Mouse (Mus musculus): Measurements from ENCODE around the gene Tha1. TPM values are rescaled to one million over a fixed set of nuclear protein-coding genes. Genes with fewer than 3 reads are reported as not detected.

Gene Tha1
- polyA plus RNA-seq (2016; fragmentation: Nextera tagmentation; extraction: Ambion mirVana): 5.0 and 5.2 TPM in 2 replicates

DNA sequence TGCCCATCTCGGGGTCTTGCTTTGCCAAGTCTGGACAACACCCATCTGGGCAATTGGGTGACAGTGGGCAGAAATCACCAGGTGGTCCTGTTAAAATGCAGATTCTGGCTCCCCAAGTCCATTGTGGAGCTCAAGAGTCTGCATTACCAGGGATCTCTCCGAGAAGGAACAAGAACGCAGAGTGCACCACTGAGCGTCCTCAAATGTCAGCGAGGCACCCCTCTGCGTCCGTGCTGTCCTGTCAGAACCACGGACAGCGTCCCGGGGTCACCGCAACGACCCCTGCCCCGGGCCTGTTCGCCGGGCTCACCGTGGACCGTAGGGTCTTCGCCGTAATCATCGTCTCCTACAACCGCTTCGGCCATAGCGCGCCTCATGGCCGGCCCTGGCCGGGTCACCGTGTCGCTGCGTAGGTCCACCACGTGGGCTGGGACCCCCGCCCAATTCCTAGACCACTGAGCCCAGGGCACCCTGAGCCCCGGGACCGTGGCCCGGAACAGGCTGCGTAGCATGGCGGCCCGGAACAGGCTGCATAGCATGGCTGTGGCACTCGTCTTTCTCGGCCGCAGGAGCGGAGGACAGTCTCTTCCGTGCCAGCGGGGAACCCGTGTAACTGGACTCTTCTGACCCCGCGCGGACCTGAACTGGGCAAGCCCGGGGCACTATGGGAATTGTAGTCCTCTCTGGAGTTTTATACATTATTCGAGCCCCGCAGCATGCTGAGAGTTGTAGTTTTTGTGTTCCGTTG, at the start of gene Tha1:
TSS of gene Tha1 (minus strand) at position 621 of the 748 bp plus-strand sequence.
- Histone ChIP-seq H3K4me3 (peak within 1 kb of the TSS; percentile 61), H3K36me3 (0 out of 2 replicates have a peak, but pooled peaks cover 3% of the 10 kb centered on the region), H3K4me1 (peaks cover 55% of the 10 kb centered on the region), H3K9me3 (replicated peaks) (no peaks in the 10 kb centered on the region), H3K27me3 (ENCODE audit: low read depth, poor library complexity, severe bottlenecking) (peaks cover 46% of the 10 kb centered on the region), H3K27ac (replicated peaks) (peak within 1 kb of the TSS; percentile 84)
- DNase-seq (ENCODE audit: low spot score): peak; percentile 87
- 1% methylated on average over 51 of the region's 51 CpGs for WGBS

DNA sequence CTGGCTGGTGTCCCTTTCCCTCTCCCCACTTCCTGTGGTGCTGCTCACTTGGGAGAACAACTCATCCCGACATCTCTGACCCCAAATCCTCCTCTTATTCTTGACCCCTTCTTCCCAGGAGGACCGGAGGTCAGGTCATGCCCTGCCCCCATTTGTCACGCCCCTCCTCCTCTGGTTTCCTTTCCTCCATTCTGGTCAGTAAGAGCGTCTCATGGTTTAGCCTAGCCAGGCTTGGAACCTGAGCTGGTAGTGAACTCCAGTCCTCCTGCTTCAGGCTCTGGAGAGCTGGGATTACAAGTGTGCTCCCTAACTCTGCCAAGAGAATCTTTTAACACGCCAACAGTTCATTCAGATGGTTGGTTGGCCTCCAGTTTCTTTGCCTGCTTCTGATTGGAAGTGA, 45.9 kb upstream of the Tha1 start:
- H3K27me3 ChIP-seq (ENCODE audit: low read depth, poor library complexity, severe bottlenecking): peaks cover 70% of the 10 kb centered on the region
- peak; percentile 44 for DNase-seq (ENCODE audit: low spot score)
- H3K27ac ChIP-seq (replicated peaks): peak overlapping the region; percentile 46; the same call in 1 of the 2 replicates
- H3K4me3 ChIP-seq: no peak overlapping the region
- H3K9me3 ChIP-seq (replicated peaks): peaks cover 11% of the 10 kb centered on the region
- no peaks in the 10 kb centered on the region for H3K36me3 ChIP-seq
- H3K4me1 ChIP-seq: peaks cover 38% of the 10 kb centered on the region
- WGBS: 13% methylated on average over 5 of the region's 5 CpGs

DNA sequence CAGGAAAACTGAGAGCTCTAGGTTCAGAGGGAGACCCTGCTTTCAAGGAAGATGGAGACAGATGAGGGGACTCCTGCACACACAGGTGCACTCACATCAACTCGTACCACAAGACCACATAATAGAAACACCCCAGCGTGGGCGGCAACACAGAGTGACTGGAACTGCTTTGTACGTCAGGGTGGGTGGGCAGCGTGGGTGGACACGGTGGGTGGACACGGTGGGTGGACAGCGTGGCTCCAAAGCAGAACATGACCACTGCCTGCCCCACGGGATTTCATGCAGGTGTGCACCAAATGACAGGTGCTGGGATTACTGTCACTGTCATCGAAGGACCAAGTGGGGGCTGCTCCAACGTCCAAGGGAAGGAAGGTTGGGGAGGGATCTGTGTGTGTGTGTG, 45.3 kb upstream of the Tha1 start:
- 77% methylated on average over 11 of the region's 11 CpGs for WGBS
- H3K9me3 ChIP-seq (replicated peaks): peaks cover 11% of the 10 kb centered on the region
- H3K36me3 ChIP-seq: no peaks in the 10 kb centered on the region
- peak overlapping the region; percentile 46; the same call in 1 of the 2 replicates for H3K27ac ChIP-seq (replicated peaks)
- peaks cover 44% of the 10 kb centered on the region for H3K4me1 ChIP-seq
- DNase-seq (ENCODE audit: low spot score): no peak
- H3K4me3 ChIP-seq: no peak overlapping the region
- H3K27me3 ChIP-seq (ENCODE audit: low read depth, poor library complexity, severe bottlenecking): peaks cover 71% of the 10 kb centered on the region

DNA sequence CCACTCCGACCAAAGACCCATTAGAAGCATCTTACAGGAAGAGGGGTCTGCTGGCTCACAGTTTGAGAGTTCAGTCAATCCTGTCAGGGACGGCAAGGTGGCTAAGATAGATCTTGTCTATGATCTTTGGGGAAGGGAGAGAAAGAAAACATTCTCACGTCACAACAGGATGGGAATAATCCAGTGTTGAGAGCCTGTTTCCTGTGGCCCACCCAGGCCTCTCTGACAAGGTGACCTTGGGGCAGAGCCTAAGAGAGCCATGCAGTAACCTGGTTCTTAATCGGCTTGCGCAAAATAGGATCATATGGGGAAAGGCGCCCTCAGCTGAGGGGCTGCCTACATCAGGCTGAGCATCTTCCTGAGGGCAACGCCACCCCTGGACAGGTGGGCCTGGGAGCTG, 42.6 kb upstream of the Tha1 start:
- DNase-seq (ENCODE audit: low spot score): no peak
- no peak overlapping the region for H3K4me3 ChIP-seq
- WGBS: 95% methylated on average over 7 of the region's 7 CpGs
- H3K36me3 ChIP-seq: no peaks in the 10 kb centered on the region
- H3K4me1 ChIP-seq: peaks cover 42% of the 10 kb centered on the region
- H3K9me3 ChIP-seq (replicated peaks): peaks cover 11% of the 10 kb centered on the region
- H3K27me3 ChIP-seq (ENCODE audit: low read depth, poor library complexity, severe bottlenecking): peaks cover 56% of the 10 kb centered on the region
- no peak overlapping the region for H3K27ac ChIP-seq (replicated peaks)

DNA sequence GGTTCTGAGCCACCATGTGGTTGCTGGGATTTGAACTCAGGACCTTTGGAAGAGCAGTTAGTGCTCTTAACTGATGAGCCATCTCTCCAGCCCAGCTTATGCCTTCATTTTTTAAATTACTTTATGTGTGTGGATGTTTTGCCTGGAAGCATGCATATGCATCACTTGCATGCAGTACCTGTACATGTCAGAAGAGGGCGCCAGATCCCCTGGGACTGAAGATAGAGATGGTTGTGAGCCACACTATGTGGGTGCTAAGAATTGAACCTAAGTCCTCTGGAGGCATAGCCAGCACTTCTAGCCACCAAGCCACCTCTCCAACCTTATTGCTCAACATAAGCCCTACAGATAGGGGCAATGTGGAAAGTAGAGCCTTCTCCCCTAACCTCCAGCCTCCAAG, 42.1 kb upstream of the Tha1 start:
- Histone ChIP-seq H3K36me3 (no peaks in the 10 kb centered on the region), H3K4me1 (peaks cover 42% of the 10 kb centered on the region), H3K9me3 (replicated peaks) (peaks cover 11% of the 10 kb centered on the region), H3K27ac (replicated peaks) (no peak overlapping the region), H3K27me3 (ENCODE audit: low read depth, poor library complexity, severe bottlenecking) (peaks cover 54% of the 10 kb centered on the region), H3K4me3 (no peak overlapping the region)
- 40% methylated on average over 1 of the region's 1 CpGs for WGBS
- no peak for DNase-seq (ENCODE audit: low spot score)

DNA sequence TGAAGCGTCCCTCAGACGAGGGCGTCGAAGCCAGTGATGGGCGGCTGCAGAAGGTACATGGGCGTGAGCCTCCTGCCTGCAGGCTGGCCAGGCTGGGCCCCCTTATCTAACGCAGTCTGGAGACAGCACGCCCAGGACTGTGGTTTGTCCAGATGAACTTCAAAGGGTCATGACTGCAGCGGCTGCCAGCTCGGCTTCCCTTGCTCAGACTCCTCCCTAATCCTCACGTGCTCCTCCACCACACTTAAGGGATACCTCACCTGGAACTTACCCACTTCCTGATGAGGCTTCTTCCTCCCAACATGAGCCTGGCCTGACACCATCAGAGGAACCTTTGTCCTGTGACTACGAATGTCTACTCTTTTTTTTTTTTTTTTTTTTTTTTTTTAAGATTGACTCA, 41.2 kb upstream of the Tha1 start:
- H3K4me3 ChIP-seq: no peak overlapping the region
- H3K27me3 ChIP-seq (ENCODE audit: low read depth, poor library complexity, severe bottlenecking): peaks cover 54% of the 10 kb centered on the region
- peaks cover 39% of the 10 kb centered on the region for H3K4me1 ChIP-seq
- DNase-seq (ENCODE audit: low spot score): no peak
- no peaks in the 10 kb centered on the region for H3K36me3 ChIP-seq
- peak overlapping the region; percentile 65; the same call in 1 of the 2 replicates for H3K27ac ChIP-seq (replicated peaks)
- peaks cover 11% of the 10 kb centered on the region for H3K9me3 ChIP-seq (replicated peaks)
- 69% methylated on average over 12 of the region's 12 CpGs for whole genome bisulfite sequencing

DNA sequence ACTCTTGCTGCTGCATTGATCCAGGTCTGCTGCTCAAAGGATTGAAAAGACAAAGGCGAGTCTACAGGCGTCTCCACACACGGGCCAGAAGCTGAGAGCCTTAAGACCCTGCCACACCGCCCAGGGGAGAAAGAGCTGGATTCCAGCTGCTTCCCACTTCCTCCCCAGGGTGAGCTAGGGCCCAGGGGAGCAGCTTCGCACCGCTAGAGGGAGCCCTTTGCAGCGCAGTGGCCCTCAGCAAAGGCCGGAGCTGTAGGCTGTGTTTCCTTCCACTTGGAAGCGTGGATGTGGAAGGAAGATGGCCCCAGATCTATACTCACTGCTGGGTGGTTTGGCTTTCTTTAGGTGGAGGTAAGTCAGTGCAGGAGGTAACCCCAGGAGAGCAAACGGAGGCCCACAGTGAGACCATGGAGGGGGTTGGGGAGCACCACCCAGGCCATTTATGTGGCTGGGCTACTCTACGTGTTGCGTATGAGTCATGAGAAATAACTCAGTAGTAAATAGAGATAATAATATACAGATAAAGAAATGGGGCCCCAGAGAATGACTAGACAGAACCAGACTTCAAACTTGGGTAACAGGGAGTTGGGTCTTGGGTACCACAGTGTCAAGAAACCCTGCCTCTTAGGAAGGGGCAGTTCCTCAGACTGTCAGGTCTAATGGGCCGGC, 39.5 kb upstream of the Tha1 start:
- Histone ChIP-seq H3K4me1 (peaks cover 25% of the 10 kb centered on the region), H3K36me3 (no peaks in the 10 kb centered on the region), H3K4me3 (0 out of 2 replicates have a peak overlapping the region, but pooled peaks have one; percentile 1), H3K9me3 (replicated peaks) (peaks cover 11% of the 10 kb centered on the region), H3K27ac (replicated peaks) (peak overlapping the region; percentile 79), H3K27me3 (ENCODE audit: low read depth, poor library complexity, severe bottlenecking) (peaks cover 40% of the 10 kb centered on the region)
- WGBS: 31% methylated on average over 13 of the region's 13 CpGs
- DNase-seq (ENCODE audit: low spot score): peak; percentile 80

DNA sequence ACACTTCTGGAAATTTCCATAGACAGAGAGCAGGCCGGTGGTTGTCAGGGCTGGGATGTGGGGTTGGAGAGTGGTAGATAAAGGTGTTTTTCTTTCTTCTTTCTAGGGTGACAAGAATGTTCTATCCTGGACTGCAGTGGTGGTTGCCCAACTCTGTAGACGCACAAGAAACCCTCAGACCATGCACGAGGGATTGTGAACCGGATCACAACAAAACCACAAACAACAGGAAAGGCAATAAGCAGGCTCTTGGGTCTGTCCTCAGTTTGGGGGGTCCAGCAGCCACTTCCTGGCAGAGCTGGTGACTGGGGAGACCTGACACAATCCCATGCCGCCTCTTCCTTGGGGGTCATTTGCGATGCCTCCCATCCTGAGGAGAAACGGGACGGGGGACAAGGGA, 36.1 kb upstream of the Tha1 start:
- H3K4me3 ChIP-seq: no peak overlapping the region
- peaks cover 19% of the 10 kb centered on the region for H3K27me3 ChIP-seq (ENCODE audit: low read depth, poor library complexity, severe bottlenecking)
- no peaks in the 10 kb centered on the region for H3K36me3 ChIP-seq
- peaks cover 19% of the 10 kb centered on the region for H3K4me1 ChIP-seq
- WGBS: 93% methylated on average over 8 of the region's 8 CpGs
- no peak overlapping the region; the same call in 1 of the 2 replicates for H3K27ac ChIP-seq (replicated peaks)
- no peaks in the 10 kb centered on the region for H3K9me3 ChIP-seq (replicated peaks)
- DNase-seq (ENCODE audit: low spot score): no peak

DNA sequence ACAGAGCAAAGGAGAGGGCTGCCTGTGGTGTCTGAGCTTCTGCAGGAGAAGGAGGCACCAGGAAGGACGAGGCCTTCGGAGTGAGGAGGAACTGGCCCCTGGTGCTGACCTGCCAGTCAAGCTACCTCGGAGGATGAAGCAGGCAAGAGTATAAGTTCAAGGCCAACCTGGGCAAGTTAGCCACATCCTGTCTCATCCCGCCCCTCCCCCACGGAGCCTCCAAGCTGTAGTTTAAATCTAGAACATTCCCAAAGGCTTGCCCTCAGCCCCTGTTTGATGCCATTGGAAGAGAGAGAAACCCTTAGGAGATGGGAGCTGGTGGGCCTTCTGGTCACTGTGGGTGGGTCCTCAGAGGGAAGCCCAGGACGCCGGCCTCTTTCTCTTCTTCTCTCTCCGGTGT, 31.2 kb upstream of the Tha1 start:
- Histone ChIP-seq H3K27me3 (ENCODE audit: low read depth, poor library complexity, severe bottlenecking) (no peaks in the 10 kb centered on the region; the same call in 1 of the 2 replicates), H3K9me3 (replicated peaks) (no peaks in the 10 kb centered on the region), H3K27ac (replicated peaks) (no peak overlapping the region), H3K4me1 (peaks cover 5% of the 10 kb centered on the region), H3K36me3 (no peaks in the 10 kb centered on the region), H3K4me3 (no peak overlapping the region)
- 84% methylated on average over 8 of the region's 8 CpGs for WGBS
- no peak for DNase-seq (ENCODE audit: low spot score)

DNA sequence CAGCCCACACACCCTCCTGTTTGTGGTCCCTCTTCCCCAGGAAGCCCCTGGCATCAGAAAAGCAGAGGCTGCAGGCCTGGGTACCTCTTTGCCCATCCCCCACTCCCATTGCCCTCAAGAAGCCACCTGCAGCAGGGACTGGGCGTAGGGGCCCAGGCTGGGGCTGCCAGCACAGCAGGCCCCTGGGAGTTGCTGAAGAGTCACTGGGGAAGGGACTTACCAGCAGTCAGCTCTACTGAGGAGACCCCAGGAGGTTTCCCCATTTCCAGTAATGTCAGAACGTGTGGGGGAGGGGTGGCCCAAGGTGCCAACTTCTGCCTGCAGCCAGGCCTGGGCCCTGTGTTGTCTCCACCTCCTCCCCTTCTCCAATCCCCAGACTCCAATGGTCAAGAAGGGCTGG, 29.0 kb upstream of the Tha1 start:
- Histone ChIP-seq H3K9me3 (replicated peaks) (no peaks in the 10 kb centered on the region), H3K27ac (replicated peaks) (no peak overlapping the region), H3K4me3 (no peak overlapping the region), H3K36me3 (no peaks in the 10 kb centered on the region), H3K4me1 (peaks cover 5% of the 10 kb centered on the region), H3K27me3 (ENCODE audit: low read depth, poor library complexity, severe bottlenecking) (no peaks in the 10 kb centered on the region)
- whole genome bisulfite sequencing: 53% methylated on average over 2 of the region's 2 CpGs
- no peak for DNase-seq (ENCODE audit: low spot score)

DNA sequence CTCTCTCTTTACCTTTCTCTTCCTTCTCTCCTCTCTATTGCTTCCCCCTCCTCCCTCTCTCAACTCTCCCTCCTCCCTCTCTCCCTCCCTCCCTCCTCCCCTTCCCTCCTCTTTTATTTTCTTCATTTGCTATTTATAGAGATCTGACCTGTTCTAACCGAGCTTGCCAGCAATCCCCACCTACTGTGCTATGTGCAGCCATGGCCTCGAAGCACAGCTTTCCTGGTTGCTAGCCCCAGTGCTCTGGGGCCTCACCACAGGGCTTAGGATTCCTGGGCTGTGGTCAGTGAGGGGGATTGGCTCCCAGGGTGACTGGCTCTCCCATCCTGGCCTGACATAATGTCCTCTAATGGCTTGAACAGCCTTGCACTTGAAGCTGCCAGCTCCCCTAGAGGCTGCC, 23.3 kb upstream of the Tha1 start:
- no peak overlapping the region for H3K27ac ChIP-seq (replicated peaks)
- H3K4me3 ChIP-seq: no peak overlapping the region
- no peak for DNase-seq (ENCODE audit: low spot score)
- no peaks in the 10 kb centered on the region for H3K36me3 ChIP-seq
- H3K9me3 ChIP-seq (replicated peaks): no peaks in the 10 kb centered on the region
- no peaks in the 10 kb centered on the region; the same call in none of the 2 replicates for H3K4me1 ChIP-seq
- WGBS: 49% methylated on average over 2 of the region's 2 CpGs
- peaks cover 22% of the 10 kb centered on the region for H3K27me3 ChIP-seq (ENCODE audit: low read depth, poor library complexity, severe bottlenecking)

DNA sequence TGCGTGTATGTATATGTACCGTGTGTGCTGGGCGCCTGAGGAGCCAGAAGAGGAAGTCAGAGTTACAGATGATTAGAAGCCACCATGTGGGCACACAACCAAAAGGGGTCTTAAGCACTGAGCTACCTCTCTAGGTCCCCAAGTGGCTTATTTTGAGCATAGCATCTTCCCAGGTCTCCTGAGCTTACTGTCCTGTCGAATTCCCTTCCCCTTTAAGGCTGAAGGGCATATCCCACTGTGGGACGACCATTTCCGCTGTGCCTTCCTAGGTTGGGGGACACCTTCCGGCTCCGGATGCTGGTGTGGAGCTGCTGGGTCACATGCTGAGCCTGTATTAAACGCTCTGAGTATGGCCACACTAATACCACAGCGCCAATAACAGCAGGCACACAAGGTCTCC, 21.4 kb upstream of the Tha1 start:
- Histone ChIP-seq H3K27ac (replicated peaks) (no peak overlapping the region), H3K4me3 (no peak overlapping the region), H3K9me3 (replicated peaks) (no peaks in the 10 kb centered on the region), H3K4me1 (peaks cover 18% of the 10 kb centered on the region), H3K27me3 (ENCODE audit: low read depth, poor library complexity, severe bottlenecking) (peaks cover 40% of the 10 kb centered on the region), H3K36me3 (no peaks in the 10 kb centered on the region)
- no peak for DNase-seq (ENCODE audit: low spot score)
- WGBS: 71% methylated on average over 10 of the region's 10 CpGs

DNA sequence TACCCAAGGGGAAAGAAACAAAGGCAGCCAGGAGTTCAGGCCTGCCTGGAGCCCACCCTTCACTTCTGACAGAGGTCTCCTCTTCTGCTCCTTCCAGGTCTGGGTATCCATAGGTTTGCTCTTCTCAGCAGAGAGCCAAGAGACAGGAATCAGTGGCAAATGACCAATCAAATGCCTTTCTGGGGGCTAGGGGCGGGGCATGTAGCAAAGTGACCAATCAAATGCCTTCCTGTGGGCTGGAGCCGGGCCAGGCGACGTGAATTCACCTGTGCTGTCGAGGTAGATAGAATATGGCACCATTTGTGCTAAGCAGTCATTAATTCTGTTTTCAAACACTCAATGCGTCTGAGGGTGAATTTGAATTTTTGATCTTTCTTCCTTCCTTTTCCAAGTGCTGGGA, 18.9 kb upstream of the Tha1 start:
- Histone ChIP-seq H3K27ac (replicated peaks) (no peak overlapping the region), H3K4me3 (no peak overlapping the region), H3K9me3 (replicated peaks) (no peaks in the 10 kb centered on the region), H3K4me1 (peaks cover 36% of the 10 kb centered on the region), H3K27me3 (ENCODE audit: low read depth, poor library complexity, severe bottlenecking) (peaks cover 63% of the 10 kb centered on the region), H3K36me3 (no peaks in the 10 kb centered on the region)
- 49% methylated on average over 6 of the region's 6 CpGs for WGBS
- no peak for DNase-seq (ENCODE audit: low spot score)

Data from midbrain, embryonic 10.5 days (tissue).